Mouse (Mus musculus): ENCODE measurements at regions not wholly inside any gene's neighbourhood (a gene's known extent, or its start where the extent isn't known, plus 50 kb on each side); places are given as distances from the start of the nearest gene placed in this dataset.

- ATAC-seq (replicated peaks; ENCODE audit: low FRiP score, low read depth) (no peak), DNase-seq (ENCODE audit: low spot score) (peak; percentile 59)
- H3K4me2 ChIP-seq (ENCODE audit: low read length): no peak overlapping the region
- peak; percentile 71 for TF ChIP-seq CTCF (IDR thresholded peaks at IDR 0.05; ENCODE audit: low read depth)
- H3K27ac ChIP-seq: no peak overlapping the region
- no peak overlapping the region for H3K9ac ChIP-seq (ENCODE audit: low read depth, low read length)
- 55% methylated on average over 10 of the region's 10 CpGs for WGBS
- H3K9me3 ChIP-seq (replicated peaks; ENCODE audit: low read length): no peaks in the 10 kb centered on the region
- no peak overlapping the region for H3K4me3 ChIP-seq (replicated peaks; ENCODE audit: low read depth, low read length)
- H3K36me3 ChIP-seq (ENCODE audit: insufficient read depth, low read length): no peaks in the 10 kb centered on the region
- no peaks in the 10 kb centered on the region for H3K4me1 ChIP-seq (replicated peaks; ENCODE audit: insufficient read depth, low read length)
- no peaks in the 10 kb centered on the region for H3K27me3 ChIP-seq (ENCODE audit: insufficient read depth, low read length)
Measured at GRCm38 (mm10) chr6:53217234-53218015, 69.6 kb upstream of the Creb5 start.

GRCm38 (mm10) chr6:53216715-53217114 is 70.4 kb upstream of the Creb5 start:
- no peak for DNase-seq (ENCODE audit: low spot score)
- ATAC-seq (replicated peaks; ENCODE audit: low FRiP score, low read depth): no peak
- no peak overlapping the region for H3K27ac ChIP-seq
- H3K27me3 ChIP-seq (ENCODE audit: insufficient read depth, low read length): no peaks in the 10 kb centered on the region
- no peaks in the 10 kb centered on the region for H3K36me3 ChIP-seq (ENCODE audit: insufficient read depth, low read length)
- H3K4me1 ChIP-seq (replicated peaks; ENCODE audit: insufficient read depth, low read length): 0 out of 2 replicates have a peak, but pooled peaks cover under 1% of the 10 kb centered on the region
- H3K9ac ChIP-seq (ENCODE audit: low read depth, low read length): no peak overlapping the region
- H3K9me3 ChIP-seq (replicated peaks; ENCODE audit: low read length): no peaks in the 10 kb centered on the region
- no peak overlapping the region for H3K4me3 ChIP-seq (replicated peaks; ENCODE audit: low read depth, low read length)
- WGBS: 78% methylated on average over 2 of the region's 2 CpGs
- no peak for TF ChIP-seq CTCF (IDR thresholded peaks at IDR 0.05; ENCODE audit: low read depth)
- H3K4me2 ChIP-seq (ENCODE audit: low read length): no peak overlapping the region

- peaks cover 5% of the 10 kb centered on the region; the same call in 1 of the 2 replicates for H3K4me1 ChIP-seq (replicated peaks; ENCODE audit: insufficient read depth, low read length)
- WGBS: 15% methylated on average over 3 of the region's 3 CpGs
- H3K4me3 ChIP-seq (replicated peaks; ENCODE audit: low read depth, low read length): no peak overlapping the region
- DNase-seq (ENCODE audit: low spot score) (peak; percentile 51), ATAC-seq (replicated peaks; ENCODE audit: low FRiP score, low read depth) (no peak)
- H3K9me3 ChIP-seq (replicated peaks; ENCODE audit: low read length): no peaks in the 10 kb centered on the region
- no peak overlapping the region for H3K4me2 ChIP-seq (ENCODE audit: low read length)
- H3K27ac ChIP-seq: no peak overlapping the region
- TF ChIP-seq CTCF (IDR thresholded peaks at IDR 0.05; ENCODE audit: low read depth): no peak
- H3K27me3 ChIP-seq (ENCODE audit: insufficient read depth, low read length): no peaks in the 10 kb centered on the region
- no peaks in the 10 kb centered on the region for H3K36me3 ChIP-seq (ENCODE audit: insufficient read depth, low read length)
- H3K9ac ChIP-seq (ENCODE audit: low read depth, low read length): no peak overlapping the region
Measured at GRCm38 (mm10) chr6:53211420-53211819, 75.7 kb upstream of the Creb5 start.

- TF ChIP-seq CTCF (IDR thresholded peaks at IDR 0.05; ENCODE audit: low read depth): no peak
- no peaks in the 10 kb centered on the region for H3K36me3 ChIP-seq (ENCODE audit: insufficient read depth, low read length)
- WGBS: 53% methylated on average over 6 of the region's 6 CpGs
- H3K27me3 ChIP-seq (ENCODE audit: insufficient read depth, low read length): no peaks in the 10 kb centered on the region
- DNase-seq (ENCODE audit: low spot score): no peak
- no peak overlapping the region for H3K9ac ChIP-seq (ENCODE audit: low read depth, low read length)
- no peak overlapping the region for H3K4me2 ChIP-seq (ENCODE audit: low read length)
- H3K4me3 ChIP-seq (replicated peaks; ENCODE audit: low read depth, low read length): no peak overlapping the region
- ATAC-seq (replicated peaks; ENCODE audit: low FRiP score, low read depth): no peak
- H3K27ac ChIP-seq: no peak overlapping the region
- H3K4me1 ChIP-seq (replicated peaks; ENCODE audit: insufficient read depth, low read length): peaks cover 5% of the 10 kb centered on the region; the same call in 1 of the 2 replicates
- H3K9me3 ChIP-seq (replicated peaks; ENCODE audit: low read length): no peaks in the 10 kb centered on the region
Measured at GRCm38 (mm10) chr6:53209398-53209797, 77.7 kb upstream of the Creb5 start.

GRCm38 (mm10) chr6:53208474-53208873 is 78.6 kb upstream of the Creb5 start:
- Histone ChIP-seq H3K9me3 (replicated peaks; ENCODE audit: low read length) (no peaks in the 10 kb centered on the region), H3K27me3 (ENCODE audit: insufficient read depth, low read length) (no peaks in the 10 kb centered on the region), H3K27ac (no peak overlapping the region), H3K4me1 (replicated peaks; ENCODE audit: insufficient read depth, low read length) (peaks cover 5% of the 10 kb centered on the region; the same call in 1 of the 2 replicates), H3K4me3 (replicated peaks; ENCODE audit: low read depth, low read length) (no peak overlapping the region), H3K36me3 (ENCODE audit: insufficient read depth, low read length) (no peaks in the 10 kb centered on the region), H3K9ac (ENCODE audit: low read depth, low read length) (no peak overlapping the region), H3K4me2 (ENCODE audit: low read length) (no peak overlapping the region)
- TF ChIP-seq CTCF (IDR thresholded peaks at IDR 0.05; ENCODE audit: low read depth): no peak
- WGBS: 62% methylated on average over 3 of the region's 3 CpGs
- DNase-seq (ENCODE audit: low spot score): no peak
- ATAC-seq (replicated peaks; ENCODE audit: low FRiP score, low read depth): no peak

GRCm38 (mm10) chr6:53207781-53208180 is 79.3 kb upstream of the Creb5 start:
- ATAC-seq (replicated peaks; ENCODE audit: low FRiP score, low read depth) (no peak), DNase-seq (ENCODE audit: low spot score) (no peak)
- H3K36me3 ChIP-seq (ENCODE audit: insufficient read depth, low read length): no peaks in the 10 kb centered on the region
- H3K27me3 ChIP-seq (ENCODE audit: insufficient read depth, low read length): no peaks in the 10 kb centered on the region
- 68% methylated on average over 5 of the region's 5 CpGs for WGBS
- no peaks in the 10 kb centered on the region for H3K9me3 ChIP-seq (replicated peaks; ENCODE audit: low read length)
- H3K4me3 ChIP-seq (replicated peaks; ENCODE audit: low read depth, low read length): no peak overlapping the region
- no peak overlapping the region for H3K4me2 ChIP-seq (ENCODE audit: low read length)
- no peak for TF ChIP-seq CTCF (IDR thresholded peaks at IDR 0.05; ENCODE audit: low read depth)
- H3K9ac ChIP-seq (ENCODE audit: low read depth, low read length): no peak overlapping the region
- H3K27ac ChIP-seq: no peak overlapping the region
- H3K4me1 ChIP-seq (replicated peaks; ENCODE audit: insufficient read depth, low read length): peaks cover 5% of the 10 kb centered on the region; the same call in 1 of the 2 replicates

Data from kidney, postnatal 0 days (tissue).